Mouse (Mus musculus) CD4-positive, CD25-positive, alpha-beta regulatory T cell, adult 2 months (primary cell): ENCODE measurements at regions not wholly inside any gene's neighbourhood (a gene's known extent, or its start where the extent isn't known, plus 50 kb on each side); places are given as distances from the start of the nearest gene placed in this dataset.

Source experiments
- DNase-seq: peaks from one replicate; pipeline ENCODE4 v3.0.0-alpha.2; 2012; ENCODE audit warnings: low read depth, low spot score

DNA sequence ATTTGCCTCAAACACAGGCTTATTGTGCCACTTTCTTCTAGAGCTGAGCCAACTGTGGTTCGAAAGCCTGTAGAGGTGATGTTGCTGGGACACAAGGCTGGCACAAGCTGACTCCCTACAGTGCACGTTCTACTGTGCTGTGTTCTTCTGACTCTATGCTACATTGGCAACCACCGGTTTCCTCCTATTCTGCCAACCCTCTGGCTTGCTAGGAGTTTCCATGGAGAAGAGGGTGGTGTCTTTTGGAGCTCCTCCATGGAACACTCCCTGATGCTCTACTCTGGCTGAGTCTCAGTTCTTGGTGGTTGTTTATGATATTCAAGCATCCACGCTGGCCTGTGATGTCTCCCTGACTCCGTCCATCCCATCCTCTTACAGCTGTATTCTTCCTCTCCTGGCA is 124.9 kb upstream of the Nmur2 start:
- no peak for DNase-seq

DNA sequence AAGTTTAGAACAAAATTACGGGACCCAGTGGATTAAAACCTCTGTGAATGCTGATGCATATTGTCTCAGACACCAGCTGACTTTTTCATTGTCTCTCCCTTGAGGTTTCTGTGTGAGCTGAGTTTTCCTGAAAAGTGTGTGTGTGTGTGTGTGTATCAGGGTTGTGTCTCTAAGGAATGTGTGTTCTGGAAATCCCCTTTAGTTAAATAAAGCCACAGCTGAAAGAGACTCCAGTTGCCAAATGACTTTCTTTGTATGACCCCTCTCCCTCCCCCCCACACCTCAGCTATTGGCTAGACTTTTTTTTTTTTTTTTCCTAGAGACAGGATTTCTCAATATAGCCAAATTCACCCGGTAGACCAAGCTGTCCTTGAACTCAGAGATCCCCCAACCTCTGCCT is 119.5 kb upstream of the Nmur2 start:
- no peak for DNase-seq

DNA sequence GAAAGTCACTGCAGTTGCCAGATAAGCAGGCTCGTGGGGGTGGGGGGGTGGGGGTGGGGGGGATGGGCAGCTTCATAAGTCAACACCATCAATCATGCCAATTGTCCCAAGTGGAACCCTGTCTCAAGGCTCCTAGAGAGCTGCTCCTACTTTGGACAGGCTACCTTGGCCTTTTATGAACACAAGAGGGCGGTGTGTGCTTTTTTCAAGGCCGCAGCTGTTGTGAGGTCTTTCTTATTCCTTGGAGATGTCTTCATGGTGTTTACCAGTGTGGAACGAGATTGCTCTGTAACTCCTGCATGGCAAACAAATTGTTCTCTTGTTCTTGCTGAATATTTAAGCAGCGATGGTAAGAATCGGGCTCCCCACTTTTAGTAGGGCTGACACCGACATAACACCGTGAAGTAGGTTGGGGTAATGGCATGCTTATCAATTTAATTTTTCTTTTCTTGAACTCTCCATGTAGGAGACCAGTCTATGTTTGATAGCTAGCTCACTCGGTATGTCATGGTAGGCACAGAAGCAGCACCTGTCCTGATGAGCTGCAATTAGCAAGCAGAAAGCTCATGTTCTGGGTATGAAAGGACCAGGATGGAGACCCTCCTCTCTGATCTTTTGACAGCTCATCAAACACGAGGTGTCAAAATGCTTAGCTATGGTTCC is 118.7 kb upstream of the Nmur2 start:
- DNase-seq = no peak

DNA sequence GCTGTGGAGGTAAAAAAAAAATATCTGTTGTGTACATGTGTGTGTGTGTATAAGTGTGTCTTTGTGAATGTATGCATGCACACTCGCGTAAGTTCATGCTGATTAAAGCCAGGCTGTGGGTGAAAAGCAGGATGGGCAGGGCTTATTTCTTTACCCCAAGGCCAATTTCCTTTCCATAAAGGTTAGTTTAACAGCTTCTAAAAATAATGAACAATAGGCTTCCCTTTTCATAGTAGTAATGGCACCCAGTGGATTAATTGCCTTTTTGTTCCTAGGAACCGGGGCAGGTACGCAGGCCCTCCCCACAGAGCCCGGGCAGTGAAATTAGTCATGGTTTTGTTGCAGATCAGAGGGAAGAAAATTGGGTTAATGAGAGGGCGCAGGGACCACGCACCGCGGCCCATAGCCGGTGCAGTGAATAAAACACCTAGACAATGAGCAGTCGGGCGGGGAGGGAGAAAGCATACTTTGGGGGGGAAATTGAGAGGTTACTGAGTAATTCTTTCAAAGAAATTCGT is 110.1 kb upstream of the Nmur2 start:
- no peak for DNase-seq

DNA sequence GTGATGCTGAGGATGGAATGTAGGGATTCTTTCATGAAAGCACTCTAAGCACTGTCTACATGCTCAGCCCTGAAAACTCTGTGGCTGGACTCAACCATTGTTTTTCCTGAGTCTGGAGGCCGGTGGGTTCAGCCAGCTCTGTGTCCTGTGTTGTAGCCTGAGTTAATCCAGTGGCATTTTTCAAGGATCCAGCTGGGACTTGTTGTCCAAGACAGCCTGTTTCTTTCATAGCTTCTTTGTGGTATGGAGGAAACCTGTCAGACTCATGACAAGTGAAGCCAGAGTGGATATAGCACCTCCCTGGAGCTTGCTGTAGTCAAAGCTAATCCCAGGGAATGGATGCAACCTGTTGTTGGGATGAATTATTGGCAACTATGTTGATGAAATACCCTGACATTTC is 108.9 kb upstream of the Nmur2 start:
- no peak for DNase-seq

DNA sequence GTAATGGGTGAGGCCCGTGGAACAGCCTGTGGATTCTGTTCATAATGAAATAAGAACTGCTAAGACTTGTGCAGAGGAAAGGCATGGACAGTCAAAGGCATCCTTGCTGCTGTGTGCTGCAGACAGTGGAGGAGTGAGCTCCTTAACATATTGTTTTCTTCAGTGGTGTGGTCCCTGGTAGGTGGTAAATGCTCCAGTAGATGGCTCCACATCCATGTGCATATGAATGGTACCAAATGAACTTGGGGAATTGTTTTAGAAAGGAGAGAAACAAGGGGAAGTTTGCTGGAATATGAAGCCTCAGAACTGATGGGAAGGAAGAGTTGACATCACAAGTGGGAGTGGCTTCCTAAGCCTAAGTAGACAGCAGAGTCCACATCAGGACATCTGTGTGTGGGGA is 108.1 kb upstream of the Nmur2 start:
- no peak for DNase-seq

DNA sequence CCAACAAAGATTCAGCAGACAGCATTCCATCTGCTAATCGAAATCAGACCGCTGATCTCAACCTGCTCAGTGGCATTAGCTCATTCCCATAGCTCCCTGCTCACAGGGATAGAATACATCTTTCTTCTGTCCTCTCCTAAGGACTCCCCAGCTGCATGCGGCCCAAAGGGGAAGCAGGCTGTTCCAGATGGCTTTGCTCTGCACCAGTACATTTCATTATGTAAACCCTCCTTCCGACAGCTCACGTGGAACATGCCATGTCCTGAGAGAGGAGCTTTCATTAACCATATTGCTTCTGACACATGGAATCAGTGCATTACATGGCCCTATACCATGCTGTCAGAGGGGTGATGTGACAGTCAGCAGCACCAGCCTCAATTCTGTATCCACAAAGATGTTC is 105.9 kb upstream of the Nmur2 start:
- DNase-seq = no peak

DNA sequence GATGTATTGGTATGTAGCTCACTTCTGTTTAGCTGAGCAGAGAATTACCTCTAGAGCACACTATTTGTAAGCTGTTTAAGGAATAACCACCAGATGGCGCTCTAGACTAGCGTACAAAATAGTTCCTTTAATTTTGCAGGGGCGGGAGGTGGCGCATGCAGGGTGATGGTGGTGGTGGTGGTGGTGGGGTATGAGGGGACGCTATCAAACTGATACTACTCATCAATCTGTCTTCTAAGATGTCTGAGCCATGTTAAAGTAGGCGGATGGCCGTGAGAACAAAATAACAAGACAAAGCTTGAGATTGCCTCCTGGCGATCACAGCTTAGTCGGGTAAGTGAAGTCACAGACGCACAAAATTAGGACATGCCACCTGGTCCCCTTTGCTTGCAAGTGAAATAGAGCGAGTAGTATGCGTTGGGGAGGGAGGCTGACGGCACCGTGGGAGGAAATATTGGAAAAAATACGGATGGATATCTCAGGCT is 90.6 kb upstream of the Nmur2 start:
- peak; percentile 31 for DNase-seq

DNA sequence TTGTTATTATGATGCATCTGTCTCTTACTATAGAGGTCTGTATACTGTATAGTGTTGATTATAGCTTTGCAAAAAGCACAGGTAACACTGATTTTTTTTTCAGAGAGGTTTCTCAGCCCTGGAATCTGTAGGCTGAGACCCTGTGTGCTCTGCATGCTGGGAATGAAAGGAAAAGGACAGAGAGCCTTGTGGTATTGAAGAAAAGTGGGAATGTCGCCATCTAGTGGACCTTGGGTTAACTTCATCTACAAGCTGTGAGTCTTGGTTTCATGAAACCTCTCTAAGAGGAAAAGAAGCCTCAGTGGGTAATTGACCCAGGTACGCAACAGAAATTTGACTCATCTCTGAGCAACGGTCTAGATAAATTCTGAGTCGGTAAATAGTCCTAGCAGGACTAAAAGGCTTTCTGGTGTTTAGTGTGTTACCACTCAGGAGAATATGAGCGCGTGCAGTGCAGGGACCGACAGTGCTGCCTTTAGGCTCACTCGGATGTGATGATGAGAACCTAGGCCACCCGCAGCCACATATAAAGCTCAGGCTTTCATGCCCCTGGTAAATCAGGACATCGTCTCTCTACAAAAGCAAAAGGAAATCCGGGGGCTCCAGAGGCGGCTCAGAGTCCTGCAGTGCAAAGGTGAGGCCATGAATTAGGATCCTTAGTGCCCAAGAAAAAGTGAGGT is 75.9 kb upstream of the Nmur2 start:
- DNase-seq = peak; percentile 19

DNA sequence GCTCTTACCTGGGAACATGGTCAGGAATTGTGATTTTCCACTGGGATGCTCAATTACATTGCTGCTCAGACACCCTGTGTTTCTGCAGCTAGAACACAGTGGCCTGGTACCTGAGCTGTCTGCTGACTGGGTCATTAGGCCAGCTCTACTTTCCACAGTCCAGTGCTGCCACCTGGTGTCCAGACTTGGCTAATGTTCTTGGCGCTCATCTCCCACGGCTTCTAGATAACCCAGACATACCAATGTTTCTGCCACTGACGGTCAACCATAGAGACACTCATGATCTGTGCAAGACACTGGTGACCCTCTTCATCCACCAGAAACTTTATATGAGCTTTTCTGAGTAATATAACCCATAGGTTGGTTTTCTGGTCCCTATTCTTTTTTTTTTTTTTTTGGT is 67.1 kb upstream of the Nmur2 start:
- peak; percentile 47 for DNase-seq

DNA sequence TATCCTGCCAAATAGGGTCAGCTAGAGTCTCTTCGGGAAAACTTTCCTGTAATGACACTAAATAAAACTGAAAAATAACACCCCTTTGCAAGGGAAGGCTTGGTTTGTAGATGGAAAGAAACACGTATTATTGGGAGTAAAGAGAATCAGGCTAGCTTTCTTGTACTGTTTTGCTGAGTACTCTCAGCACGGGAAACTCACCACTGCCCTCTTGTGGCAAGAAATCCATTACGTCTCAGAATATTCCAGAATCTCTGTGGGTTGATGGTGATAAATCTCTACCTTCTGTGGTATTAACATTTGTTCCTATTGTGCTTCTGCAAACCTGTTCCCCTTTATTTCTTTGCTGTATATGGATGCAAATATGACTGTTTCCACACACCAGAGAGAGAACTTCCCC is 64.8 kb upstream of the Nmur2 start:
- peak; percentile 28 for DNase-seq

DNA sequence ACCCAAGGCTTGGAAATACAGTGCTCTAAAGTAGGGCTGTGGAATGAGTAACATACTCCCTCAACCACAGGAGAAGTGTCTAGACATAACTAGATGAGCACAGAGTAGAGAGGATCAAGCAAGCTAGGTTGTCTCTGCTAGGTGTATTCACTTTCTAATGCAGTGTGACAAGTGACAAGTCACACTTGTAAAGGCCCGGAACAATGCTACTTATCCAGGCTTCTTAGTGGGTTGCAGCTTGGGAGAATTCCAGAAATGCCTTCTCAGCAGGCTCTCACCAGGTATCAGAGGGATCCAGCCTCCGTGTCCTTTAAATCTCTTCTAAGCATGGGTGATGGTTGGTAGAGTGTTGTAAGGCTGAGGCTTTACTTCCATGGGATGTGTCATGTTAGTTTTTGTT is 52.1 kb upstream of the Nmur2 start:
- DNase-seq = no peak
